Mouse (Mus musculus) layer of hippocampus, adult 18-20 months (tissue): Measurements from ENCODE around the gene Pknox2. TPM values are rescaled to one million over a fixed set of nuclear protein-coding genes. Genes with fewer than 3 reads are reported as not detected.

Source experiments
- total RNA-seq, 2 experiments: library from RNA; stranded (reverse); gene quantifications; 2 replicates each; pipeline ENCODE4 v1.2.3; 2021

The Pknox2 gene
- total RNA-seq, 2 experiments from 2014 or later = 38.3 to 39.2 TPM

Other genes starting within 250 kb of the Pknox2 start
- 1 to 10 TPM; 7.8 to 8.0 TPM for gene Tmem218, start 60.8 kb upstream of the Pknox2 start, total RNA-seq
- gene Slc37a2, start 108.3 kb upstream of the Pknox2 start, total RNA-seq = 1 to 10 TPM; 1.4 to 1.7 TPM
- gene Ccdc15, start 201.0 kb upstream of the Pknox2 start, total RNA-seq = 1 to 10 TPM; 1.7 to 2.5 TPM
- 10 to 100 TPM; 64.9 to 66.6 TPM for gene Hepacam, start 219.9 kb upstream of the Pknox2 start, total RNA-seq